Mouse (Mus musculus): Measurements from ENCODE around the gene Gm37240.
A peak's percentile ranks its signal among the peaks of the same experiment; 100 is the strongest.

Gm37240 gene

GRCm38 (mm10) chr3:85138407-85138806 is 748.9 kb downstream of the Gm37240 start:
- DNase-seq (ENCODE audit: low spot score in 2 of 2), result no peak

GRCm38 (mm10) chr3:85133561-85133960 is 753.8 kb downstream of the Gm37240 start:
- no peak for DNase-seq (ENCODE audit: low spot score in 2 of 2)

- peak in 1 of 2 experiments; percentile 8 for DNase-seq (ENCODE audit: low spot score in 2 of 2)
These were observed 755.4 kb downstream of the Gm37240 start for GRCm38 (mm10) chr3:85131878-85132277.

GRCm38 (mm10) chr3:85128546-85128945 is 758.8 kb downstream of the Gm37240 start:
- no peak for DNase-seq (ENCODE audit: low spot score in 2 of 2)

- DNase-seq (ENCODE audit: low spot score in 2 of 2), result no peak
These were observed 760.3 kb downstream of the Gm37240 start for GRCm38 (mm10) chr3:85126970-85127369.

GRCm38 (mm10) chr3:85125471-85125870 is 761.8 kb downstream of the Gm37240 start:
- peak in 1 of 2 experiments; percentile 8 for DNase-seq (ENCODE audit: low spot score in 2 of 2)

- DNase-seq (ENCODE audit: low spot score in 2 of 2), result no peak
These were observed 762.4 kb downstream of the Gm37240 start for GRCm38 (mm10) chr3:85124924-85125323.

GRCm38 (mm10) chr3:85124410-85124809 is 762.9 kb downstream of the Gm37240 start:
- no peak for DNase-seq (ENCODE audit: low spot score in 2 of 2)

GRCm38 (mm10) chr3:85117702-85118101 is 769.6 kb downstream of the Gm37240 start:
- no peak for DNase-seq (ENCODE audit: low spot score in 2 of 2)

GRCm38 (mm10) chr3:85117014-85117413 is 770.3 kb downstream of the Gm37240 start:
- DNase-seq (ENCODE audit: low spot score in 2 of 2), result no peak

- DNase-seq (ENCODE audit: low spot score in 2 of 2), result peak; percentile 45 to 50
These were observed 771.3 kb downstream of the Gm37240 start for GRCm38 (mm10) chr3:85115959-85116543.

- DNase-seq (ENCODE audit: low spot score in 2 of 2), result no peak
These were observed 773.8 kb downstream of the Gm37240 start for GRCm38 (mm10) chr3:85113565-85113964.

- DNase-seq (ENCODE audit: low spot score in 2 of 2), result no peak
These were observed 776.6 kb downstream of the Gm37240 start for GRCm38 (mm10) chr3:85110762-85111161.

GRCm38 (mm10) chr3:85109221-85109620 is 778.1 kb downstream of the Gm37240 start:
- DNase-seq (ENCODE audit: low spot score in 2 of 2), result no peak

- DNase-seq (ENCODE audit: low spot score in 2 of 2), result no peak
These were observed 778.9 kb downstream of the Gm37240 start for GRCm38 (mm10) chr3:85108396-85108795.

- DNase-seq (ENCODE audit: low spot score in 2 of 2), result no peak
These were observed 780.4 kb downstream of the Gm37240 start for GRCm38 (mm10) chr3:85106956-85107355.

GRCm38 (mm10) chr3:85104301-85104700 is 783.0 kb downstream of the Gm37240 start:
- no peak for DNase-seq (ENCODE audit: low spot score in 2 of 2)

GRCm38 (mm10) chr3:85080882-85081558 is 806.3 kb downstream of the Gm37240 start:
- DNase-seq (ENCODE audit: low spot score in 2 of 2), result no peak

- DNase-seq (ENCODE audit: low spot score in 2 of 2), result no peak
These were observed 823.2 kb downstream of the Gm37240 start for GRCm38 (mm10) chr3:85064113-85064512.

GRCm38 (mm10) chr3:85060153-85060552 is 827.2 kb downstream of the Gm37240 start:
- DNase-seq (ENCODE audit: low spot score in 2 of 2), result no peak

- DNase-seq (ENCODE audit: low spot score in 2 of 2), result no peak
These were observed 830.1 kb downstream of the Gm37240 start for GRCm38 (mm10) chr3:85057245-85057644.

- DNase-seq (ENCODE audit: low spot score in 2 of 2), result no peak
These were observed 833.8 kb downstream of the Gm37240 start for GRCm38 (mm10) chr3:85053526-85053925.

GRCm38 (mm10) chr3:85052196-85052595 is 835.1 kb downstream of the Gm37240 start:
- DNase-seq (ENCODE audit: low spot score in 2 of 2), result no peak

- DNase-seq (ENCODE audit: low spot score in 2 of 2), result no peak
These were observed 838.7 kb downstream of the Gm37240 start for GRCm38 (mm10) chr3:85048569-85048968.

Data from heart, adult 9 months (tissue).